Mouse (Mus musculus): ENCODE results near the gene Cdkal1.
A peak's percentile ranks its signal among the peaks of the same experiment; 100 is the strongest.

The Cdkal1 gene

DNA sequence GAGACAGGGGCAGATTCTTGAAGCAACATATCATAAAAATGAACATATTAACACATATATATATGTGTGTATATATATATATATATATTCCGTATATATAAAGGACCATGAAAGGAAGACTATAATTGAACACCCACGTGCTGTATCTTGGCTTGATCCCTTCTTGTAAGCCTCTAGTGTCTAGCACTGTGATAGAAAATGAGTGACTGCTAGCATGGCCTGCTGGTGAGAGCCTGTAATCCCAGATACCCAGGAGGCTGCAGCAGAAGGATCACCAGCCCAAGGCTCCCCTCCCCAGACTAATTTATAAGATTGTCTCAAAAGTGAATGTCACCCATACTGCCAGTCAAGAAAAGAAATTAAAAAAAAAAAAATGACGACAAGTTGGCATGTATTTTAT is 158.2 kb downstream of the Cdkal1 start:
- DNase-seq = no peak

DNA sequence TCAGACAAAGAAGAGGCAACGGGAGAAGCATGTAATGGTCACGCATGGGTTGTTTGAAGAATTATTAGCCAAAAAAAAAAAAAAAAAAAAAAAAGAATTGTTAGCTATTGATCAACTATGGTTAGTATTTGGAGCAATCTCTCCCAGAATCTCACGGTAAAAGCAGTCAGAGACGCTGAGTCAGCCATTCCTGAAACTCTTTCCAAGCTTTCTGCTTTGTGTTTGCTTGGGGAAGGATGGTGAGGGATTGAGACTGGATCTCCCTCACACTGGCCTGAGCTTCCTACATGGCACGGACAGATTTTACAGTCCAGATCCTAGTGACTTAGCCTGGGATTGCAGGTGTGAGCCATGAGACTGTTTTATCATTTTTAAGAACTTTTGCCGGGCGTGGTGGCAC is 164.7 kb downstream of the Cdkal1 start:
- DNase-seq = no peak

DNA sequence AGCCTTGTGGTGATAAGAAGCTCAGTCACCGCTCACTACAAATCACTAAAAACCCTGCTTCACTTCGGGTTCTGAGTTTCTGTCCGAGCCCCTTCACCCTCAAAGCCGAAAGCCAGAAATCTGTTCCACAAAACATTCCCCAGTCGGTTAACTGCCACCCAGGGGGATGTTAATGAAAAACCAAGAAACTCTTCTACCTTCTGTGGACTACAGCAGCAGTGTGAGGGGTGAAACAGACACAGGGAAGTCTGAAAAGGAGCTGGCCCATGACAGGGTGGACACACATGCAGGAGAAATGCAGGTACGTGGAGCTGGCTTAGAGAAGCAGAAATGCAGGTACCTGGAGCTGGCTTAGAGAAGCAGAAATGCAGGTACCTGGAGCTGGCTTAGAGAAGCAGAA is 166.6 kb downstream of the Cdkal1 start:
- no peak for DNase-seq

DNA sequence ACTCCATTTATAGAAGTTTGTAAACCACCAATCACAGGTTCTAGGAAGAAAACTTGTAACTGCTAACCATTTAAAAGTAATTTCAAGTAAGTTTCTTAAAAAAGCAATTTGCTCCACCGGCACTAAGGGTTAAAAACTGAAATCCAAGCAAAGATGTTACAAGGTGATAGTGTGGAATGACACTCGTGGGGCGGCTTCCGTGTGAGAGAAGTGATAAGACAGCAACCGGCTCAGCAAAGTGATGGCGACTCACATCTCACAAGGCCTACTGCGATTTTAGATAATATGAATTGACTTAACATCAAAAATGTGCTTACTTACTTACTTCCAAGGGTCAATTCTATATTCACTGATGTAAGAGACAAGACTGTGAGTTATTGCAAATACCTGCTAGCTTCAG is 167.6 kb downstream of the Cdkal1 start:
- DNase-seq = no peak

DNA sequence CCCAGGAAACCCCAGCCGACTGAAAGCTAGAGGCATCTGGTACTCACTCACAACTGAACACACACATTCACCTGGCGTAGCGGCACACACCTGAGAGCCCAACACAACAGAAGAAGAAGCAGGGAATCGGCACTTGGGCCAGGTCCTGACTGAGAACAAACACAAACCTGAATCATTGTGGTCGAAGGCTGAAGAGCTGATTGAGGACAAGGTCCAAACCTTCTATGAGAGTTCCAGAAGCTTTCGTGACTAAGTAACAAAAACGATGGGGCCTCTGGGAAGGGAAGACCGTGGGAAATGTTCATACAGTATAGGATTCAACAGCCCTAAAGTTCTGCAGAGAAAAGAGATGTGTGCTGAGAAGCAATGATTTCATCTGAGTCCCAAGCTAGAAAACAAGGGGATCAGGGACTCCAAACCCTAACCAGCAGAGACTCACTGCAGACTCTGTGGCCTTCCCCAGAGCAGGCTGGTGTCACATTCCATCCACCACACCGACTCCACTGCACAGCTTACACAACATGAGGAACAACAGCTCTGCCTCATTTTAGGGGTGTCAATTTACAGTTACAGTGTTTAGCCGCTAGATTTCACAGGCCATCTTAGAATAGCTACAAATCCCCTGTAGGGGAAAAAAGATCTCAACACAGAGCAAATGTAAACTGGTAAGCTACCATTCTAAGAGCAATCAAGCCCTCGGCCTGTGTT is 175.8 kb downstream of the Cdkal1 start:
- no peak for DNase-seq

DNA sequence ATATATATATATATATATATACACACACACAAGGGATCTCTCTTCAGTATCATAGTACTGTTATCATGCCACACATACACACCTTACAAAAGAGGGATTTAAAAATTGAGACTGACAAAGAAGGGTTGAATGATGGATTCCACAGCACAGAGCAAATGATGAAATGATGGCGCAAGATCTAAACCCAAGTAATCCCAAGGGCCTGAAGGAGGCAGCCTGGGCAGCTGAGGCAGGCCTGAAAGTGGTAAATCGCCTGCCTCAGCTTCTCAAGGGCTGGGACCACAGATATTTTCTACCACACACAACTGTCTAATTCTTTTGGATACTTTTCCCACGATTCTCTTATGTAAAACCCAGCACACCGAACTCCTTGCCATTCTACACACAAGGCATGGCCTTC is 177.9 kb downstream of the Cdkal1 start:
- DNase-seq = no peak

DNA sequence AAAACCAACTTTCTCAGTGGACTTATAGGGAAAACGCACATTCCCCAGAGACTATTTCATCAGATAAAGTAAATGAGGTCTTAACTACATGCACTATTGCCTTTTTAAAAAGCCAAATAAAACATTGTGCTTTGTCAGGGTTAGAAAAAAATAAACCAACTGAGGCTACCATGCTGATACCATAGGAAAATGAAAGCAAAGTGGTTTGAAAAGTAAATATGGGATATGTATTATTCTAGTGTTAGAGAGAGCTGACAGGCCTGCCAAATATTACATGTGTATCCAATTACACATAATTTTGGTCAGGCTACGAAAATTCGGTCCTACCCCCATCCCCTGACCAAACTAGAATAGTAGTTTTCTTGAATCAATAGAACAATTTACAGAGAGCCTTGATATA is 184.8 kb downstream of the Cdkal1 start:
- no peak for DNase-seq

DNA sequence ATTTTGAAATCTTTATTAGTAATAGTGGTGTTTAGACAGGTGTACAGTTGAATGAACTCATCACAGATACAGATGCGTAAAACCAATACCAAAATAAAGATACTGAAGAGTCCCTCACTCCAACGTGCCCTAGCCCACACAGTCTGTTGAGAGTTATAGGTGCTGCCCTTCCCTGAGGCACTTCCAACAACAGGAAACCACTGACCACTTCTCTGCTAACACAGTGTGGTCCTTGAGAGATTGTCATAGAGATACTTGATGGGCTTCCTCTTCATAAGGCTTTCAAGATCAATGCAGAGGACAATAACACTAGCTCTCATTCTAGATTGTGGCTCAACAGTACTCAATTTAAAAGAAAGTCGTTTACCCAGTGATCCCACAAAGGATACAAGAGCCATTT is 191.6 kb downstream of the Cdkal1 start:
- DNase-seq = no peak

DNA sequence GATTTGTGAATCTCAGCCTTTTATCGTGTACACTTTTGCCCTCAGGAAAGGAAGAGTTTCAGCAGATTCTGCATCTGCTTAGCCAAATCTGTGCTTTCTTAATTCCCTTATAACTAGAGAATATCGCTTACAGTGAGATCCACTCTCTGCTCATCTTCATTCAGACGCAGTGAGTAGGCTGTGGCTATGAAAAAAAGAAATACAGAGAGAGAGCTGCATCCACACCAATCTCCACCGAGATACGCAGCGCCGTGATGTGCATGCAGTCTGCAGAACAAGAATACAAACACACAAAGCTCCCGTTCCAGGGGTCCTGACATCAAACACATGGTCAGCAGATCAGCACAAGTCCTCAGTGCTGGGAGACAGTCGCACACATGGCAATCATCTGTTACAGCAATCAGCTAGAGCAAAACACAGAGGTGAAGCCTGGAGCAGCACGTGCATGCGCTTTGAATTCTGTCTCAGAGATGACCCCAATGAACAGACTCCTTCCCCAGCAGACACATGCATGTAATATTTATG is 199.6 kb downstream of the Cdkal1 start:
- DNase-seq = no peak

DNA sequence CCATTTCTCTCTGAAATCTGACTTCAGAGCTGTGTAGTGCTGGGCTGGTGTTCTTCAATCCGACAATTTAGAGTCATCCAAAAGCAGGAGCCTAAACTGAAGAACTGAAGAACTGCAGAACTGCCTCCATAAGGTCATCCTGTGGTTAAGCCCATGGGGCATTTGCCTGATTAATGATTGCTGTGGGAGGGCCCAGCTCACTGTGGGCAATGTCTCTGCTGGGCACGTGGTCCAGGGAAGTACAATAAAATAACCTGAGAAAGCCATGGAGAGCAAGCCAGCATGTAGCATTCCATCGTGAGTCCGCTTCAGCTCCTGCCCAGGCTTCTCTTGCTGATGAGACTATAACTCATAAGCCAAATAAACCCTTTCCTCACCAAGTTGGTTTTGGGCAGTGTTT is 202.1 kb downstream of the Cdkal1 start:
- no peak for DNase-seq

DNA sequence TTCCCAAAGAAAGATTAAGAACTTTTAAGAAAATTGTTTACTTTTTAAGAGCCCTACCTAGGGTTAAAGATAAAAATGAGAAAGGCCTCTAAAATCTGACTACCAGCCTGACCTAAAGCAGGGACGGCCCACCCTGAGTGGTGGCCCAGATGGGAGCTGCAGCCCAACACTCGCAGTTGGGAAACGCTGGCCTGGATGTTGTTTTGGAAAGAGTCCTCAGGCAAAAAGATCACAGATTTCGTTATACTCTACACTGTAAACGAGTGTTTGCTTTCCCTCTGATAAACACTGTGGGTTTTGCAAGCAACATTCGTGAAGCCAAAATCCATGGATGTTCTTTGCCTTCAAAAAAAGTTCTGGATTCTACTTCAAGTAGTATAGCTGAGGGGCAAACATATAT is 202.7 kb downstream of the Cdkal1 start:
- DNase-seq = no peak

DNA sequence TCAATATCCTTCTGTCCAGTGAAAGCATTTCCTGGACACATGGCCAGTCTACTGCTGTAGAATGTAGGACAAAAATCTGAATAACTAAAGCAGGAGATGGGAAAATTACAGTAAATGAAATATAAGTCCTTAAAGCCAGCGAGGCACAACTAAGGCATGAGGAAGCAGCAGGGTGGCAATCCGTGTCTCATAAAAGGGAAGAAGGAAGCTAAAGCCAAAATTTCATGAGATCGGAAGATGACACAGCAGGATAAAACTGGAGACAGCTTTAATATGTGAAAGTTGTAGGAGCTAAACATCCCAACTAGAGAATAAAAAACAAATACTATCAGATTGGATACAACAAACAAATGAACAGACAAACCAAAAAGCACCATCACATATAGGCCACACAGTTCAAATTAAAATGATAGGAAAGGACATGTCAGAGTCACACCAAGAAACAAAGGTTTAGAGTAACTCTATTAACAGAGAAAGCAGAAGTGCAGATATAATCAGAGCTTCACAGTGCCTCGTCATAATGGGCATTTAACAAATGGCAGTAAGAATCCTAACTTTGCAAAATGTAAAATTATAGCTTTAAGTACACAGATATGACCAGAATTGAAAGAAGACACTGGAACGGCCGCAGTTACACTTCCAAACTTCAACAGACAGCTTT is 204.8 kb downstream of the Cdkal1 start:
- no peak for DNase-seq

DNA sequence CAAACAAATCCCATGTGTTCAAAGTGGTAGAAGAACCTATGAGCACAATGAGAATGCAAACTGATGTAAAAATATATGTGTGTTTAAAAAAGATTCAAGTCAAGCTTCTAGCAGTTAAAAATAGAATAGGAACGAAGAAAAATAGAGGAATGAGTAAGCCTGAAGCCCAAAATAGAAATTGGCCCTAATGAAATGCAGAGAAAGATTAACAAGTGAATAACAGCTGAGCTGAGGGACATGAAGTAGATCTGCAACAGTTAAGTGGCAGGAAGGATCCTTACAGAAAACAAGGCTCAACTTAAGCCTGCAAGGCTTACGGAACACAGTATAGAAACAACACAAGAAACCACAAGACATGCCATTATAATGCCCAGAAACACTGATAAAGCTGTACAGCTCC is 205.9 kb downstream of the Cdkal1 start:
- DNase-seq = no peak

DNA sequence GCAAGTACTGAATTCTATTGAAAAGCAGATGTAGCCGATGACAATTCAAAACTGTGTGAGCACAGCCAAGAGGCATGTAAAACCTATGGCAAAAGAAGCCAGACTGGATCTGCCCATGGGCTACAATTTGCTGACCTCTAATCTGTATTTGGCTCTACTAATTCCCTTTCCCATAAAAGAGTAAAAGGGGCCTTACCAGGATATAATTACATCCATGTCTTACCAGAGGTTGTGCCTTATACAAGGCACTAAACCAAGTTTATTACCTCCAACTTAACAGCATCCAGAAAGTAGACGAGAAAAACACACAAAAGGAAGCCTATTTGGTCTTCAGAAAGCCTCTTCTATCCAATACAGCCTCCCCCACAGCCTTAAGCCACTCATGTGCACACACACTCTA is 213.2 kb downstream of the Cdkal1 start:
- no peak for DNase-seq

DNA sequence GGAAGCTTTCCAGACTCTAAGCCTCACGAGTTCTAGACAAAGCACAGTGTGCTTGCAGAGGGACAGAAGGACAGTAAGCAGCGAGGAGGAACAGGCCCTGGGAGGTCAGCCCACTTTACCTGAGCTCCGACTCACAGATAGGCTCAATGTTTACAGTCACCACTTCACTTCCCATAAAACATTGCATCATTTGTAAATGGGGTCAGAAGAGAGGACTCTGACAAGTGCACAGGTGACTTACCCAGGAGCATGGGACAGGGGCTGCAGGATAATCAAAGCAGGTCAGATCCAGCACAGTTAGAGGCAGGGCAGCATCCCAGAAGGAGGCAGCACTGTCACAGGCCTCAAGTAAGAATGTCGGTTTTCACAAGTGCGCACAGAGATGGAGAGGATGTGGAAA is 214.3 kb downstream of the Cdkal1 start:
- DNase-seq = no peak

DNA sequence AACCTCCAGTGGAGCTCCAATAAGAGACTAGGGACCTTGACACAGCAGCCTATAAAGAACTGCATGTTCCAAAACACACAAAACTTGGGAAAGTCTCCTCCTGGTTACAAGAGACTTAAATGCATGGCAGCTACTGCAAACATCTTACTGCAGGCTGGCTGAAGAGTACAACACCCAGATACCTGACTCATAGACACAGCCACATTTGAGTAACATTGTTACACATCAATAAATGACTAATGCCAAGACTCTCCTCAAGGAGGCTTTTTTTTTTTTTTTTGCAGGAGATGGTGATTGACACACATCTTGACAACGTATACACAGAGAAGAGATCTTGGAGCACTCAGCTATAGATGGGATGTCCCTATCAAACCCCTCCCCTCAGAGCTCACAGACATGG is 215.3 kb downstream of the Cdkal1 start:
- DNase-seq = no peak

DNA sequence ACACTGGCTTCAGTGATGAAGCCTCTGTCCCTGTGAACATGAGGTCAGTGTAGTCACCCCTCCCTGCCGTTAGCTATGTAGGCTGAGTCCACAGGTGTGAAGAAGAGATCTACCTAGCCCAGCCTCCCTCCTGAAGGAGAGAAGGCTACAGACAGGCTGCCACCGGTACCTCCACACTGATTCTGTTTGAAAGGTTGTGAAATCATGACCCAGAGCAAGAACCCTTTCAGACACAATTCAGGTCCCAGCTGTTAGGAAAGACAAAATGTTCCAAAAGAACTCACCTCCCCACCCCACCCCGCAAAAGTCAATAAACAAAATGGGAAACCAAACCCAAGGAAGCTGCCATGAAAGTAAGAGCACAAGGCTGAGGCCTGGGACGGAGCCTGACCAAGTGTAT is 217.2 kb downstream of the Cdkal1 start:
- no peak for DNase-seq

DNA sequence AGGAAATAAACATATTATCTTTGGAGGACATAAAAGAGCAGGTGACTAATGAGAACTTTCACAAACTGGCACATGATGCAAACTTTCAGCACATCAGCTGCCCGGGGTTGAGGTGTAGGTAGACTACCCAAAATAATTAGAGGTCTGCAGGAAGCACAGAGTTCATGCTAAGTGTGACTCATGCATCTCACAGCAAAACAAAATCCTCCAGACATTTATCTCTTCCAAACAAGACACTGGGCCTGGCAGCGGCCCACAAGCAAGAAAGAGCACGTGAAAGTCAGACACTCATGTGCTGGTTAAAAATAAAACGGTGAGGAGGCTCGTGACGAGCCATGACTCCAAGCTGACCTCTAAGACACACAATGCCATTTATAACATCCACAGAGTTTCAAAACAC is 217.7 kb downstream of the Cdkal1 start:
- DNase-seq = no peak

DNA sequence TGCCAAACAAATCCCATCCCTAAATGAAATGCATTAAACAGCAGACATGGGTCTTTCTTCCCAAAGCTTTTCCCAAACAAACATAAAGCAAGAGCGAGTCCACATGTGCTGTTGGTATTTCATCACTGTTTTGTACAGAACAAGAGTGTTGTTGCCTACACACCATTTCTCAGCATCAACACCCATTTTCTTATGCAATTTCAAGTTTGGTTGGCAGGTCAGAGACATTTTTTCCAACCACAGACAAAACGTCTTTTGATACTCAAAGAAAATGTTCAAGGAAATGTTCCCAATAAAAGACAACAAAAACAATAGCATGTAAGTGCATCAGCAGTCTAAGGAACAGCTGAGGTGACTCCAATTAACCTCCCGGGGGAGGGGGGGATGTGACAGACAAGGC is 219.9 kb downstream of the Cdkal1 start:
- no peak for DNase-seq

DNA sequence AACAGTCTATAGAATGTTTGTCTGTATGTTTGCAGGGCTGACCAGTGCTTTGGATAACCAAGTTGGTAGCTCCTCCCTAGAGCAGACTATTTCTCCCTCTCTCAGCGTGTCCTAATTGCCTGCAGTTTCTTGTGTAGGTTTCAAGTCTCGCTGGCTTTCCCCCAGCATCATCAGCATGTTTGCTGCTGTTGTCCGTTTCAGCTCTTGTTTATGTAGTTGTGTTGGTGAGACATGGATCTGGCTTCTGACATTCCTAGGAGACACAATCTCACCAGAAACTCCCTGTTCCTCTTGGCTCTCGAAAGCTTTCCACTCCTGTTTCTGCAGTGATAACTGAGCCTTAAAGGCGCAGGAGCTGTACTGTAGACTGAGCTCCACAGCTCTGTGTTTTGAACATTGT is 224.1 kb downstream of the Cdkal1 start:
- peak in 1 of 2 experiments; percentile 28 for DNase-seq

DNA sequence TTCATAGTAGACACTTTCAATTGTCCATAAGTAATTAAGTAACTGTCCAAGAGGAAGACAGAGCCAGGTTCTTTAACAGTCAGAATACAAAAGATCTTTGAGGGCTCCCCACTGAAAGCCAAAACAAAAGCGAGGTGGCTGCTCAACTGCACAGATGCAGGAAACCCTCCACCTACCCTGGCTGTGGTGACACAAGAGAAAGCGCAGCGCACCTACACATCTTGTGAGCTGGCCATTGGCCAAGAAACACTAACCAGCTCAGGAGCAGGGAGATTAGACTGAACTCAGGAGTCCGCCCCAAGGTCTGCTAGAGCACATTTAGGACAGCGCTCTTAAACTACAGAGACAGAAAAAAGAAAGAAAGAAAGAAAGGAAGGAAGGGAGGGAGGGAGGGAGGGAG is 226.9 kb downstream of the Cdkal1 start:
- DNase-seq = peak; percentile 18 to 19

DNA sequence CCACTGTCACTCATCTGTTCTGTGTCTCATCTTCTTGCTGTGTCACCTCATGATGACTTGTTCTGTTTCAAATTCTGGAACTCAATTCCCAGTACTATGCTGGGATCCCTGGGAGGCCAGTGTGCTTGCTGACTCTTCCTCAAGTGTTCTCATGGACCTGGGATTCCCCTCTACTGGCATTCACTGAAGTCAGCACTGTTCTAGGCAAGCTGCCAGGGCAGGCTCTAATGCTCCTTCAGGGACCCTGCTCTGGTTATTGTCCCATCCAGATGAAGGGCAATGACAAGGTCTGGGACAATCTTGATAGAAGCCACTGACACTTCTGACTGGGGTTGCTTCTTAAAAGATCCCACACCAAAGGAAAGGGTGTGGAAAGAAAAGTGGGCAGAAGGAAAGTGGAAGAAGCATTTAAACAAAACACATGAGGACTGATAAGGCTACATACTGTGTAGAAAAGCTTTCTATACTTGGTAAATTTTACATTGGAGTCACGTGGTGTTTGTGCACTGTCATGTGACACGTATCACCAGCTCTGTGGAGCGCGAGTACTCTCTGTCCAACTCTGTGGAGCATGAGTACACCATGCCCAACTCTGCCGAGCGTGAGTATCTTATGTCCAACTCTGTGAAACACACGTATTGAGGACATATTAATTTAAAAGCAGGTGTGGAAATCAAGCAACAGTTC is 227.9 kb downstream of the Cdkal1 start:
- DNase-seq = peak; percentile 44 to 55

DNA sequence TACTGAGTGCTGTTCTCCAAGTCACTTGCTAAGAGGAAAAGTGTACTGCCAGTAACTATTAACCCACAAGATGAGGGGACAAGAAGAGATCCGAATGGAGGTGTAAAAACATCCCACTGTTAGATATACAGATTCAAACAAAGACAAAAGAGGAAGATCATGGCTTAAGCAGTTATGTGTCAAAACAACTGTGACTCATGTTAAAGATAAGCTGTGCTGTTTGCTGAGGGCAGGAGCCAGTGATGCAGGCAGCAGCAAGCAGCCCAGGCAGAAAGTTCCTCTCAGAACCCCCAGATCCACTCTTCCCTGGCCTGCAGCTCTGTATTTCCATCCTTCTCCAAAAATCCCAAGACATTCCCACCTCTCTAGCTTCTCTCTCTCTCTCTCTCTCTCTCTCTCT is 230.5 kb downstream of the Cdkal1 start:
- no peak for DNase-seq

DNA sequence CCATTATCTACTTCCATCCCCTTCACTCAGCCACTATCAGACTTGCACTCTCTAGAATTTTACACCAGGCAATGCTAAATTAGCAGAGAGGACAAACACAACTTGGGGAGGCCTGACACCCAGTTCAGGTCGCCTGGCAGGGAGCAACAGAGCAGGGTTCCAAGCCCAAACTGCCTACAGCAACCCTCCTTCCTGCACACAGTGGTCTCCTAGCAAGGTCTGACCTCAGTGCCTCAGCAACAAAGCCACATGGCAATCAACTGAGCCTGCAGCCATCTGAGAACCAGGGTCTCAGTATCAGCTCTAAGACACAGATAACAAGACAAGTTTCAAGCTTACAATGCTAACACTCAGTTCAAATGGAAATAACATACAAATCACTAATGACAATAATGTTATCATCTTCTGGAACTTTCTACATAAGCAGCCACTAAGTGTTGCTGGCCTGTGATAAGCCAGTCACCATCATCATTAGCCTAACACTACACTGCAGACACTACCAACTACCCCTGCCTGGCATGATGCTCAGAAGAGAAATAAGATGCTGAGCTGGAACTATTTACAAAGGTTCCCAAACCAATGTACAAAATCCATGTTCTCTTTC is 231.7 kb downstream of the Cdkal1 start:
- no peak for DNase-seq
